In the genomic region with DNA sequence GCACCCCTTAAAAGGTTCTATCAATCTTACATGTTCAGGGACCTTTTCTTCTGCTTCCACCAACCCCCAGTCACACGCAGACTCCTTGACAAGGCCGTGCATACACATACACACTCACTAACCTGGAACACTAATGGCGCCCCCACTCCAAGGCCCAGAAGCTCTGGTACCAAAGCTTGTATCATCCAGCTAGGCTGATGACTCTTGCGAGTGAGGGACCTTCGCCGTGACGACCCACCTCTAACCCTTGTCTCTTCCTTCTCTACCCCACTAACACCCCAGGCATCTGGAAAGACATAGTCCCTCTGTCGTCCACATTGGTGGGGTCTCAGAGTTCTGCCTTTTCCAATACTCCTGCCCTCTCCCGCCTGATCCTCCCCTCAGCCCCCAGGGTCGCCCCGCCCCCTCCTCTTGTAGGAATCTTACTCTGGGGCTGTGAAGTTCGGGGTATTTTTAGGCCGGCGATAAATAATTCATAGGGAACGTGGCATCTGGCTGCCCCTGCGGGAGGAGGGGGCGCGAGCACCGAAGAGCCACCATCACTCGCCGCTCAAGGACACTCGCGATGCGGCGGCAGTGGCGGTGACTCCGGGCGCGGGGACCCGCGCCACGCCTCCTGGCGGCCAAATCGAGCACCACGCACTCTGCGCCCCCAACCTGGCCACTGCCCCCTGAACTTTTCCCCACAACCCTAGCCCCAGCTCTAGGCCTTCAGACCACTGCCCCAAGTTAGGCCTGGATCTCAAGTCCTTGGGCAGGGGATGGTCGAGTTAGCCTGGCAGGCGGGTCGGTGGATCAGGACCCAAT, we compare ENCODE assay signal across 8 mouse cellular contexts. TPM values are rescaled to one million over a fixed set of nuclear protein-coding genes. Genes with fewer than 3 reads are reported as not detected.
DNase-seq lines count a peak whose midpoint lies in the region; ATAC-seq and TF ChIP-seq lines count a peak whose summit lies in the region.

No protein-coding gene starts in this region.

- H3K9ac ChIP-seq in heart, embryonic 13.5 days = 0 out of 2 replicates have a peak overlapping the region, but pooled peaks have one; percentile 12
- H3K9ac ChIP-seq in limb, embryonic 12.5 days (replicated peaks) = no peak overlapping the region

- no peak for ATAC-seq in heart, embryonic 13.5 days (ENCODE audit: extremely low read depth, insufficient number of reproducible peaks, low FRiP score, low TSS enrichment)
- ATAC-seq in limb, embryonic 12.5 days (ENCODE audit: insufficient number of reproducible peaks, insufficient read depth, low FRiP score, low TSS enrichment, low read depth) = no peak

- TF ChIP-seq POLR2A in olfactory bulb, adult 2 months (IDR thresholded peaks at IDR 0.05; ENCODE audit: insufficient read depth, low read depth, low read length) = no peak

- H3K4me2 ChIP-seq in heart, embryonic 13.5 days = peak overlapping the region; percentile 78
- H3K4me2 ChIP-seq in limb, embryonic 12.5 days = peak overlapping the region; percentile 55

- H3K4me1 ChIP-seq in heart, embryonic 13.5 days = peaks cover 28% of the 10 kb centered on the region
- peaks cover 38% of the 10 kb centered on the region for H3K4me1 ChIP-seq in forebrain, embryonic 10.5 days
- peaks cover 12% of the 10 kb centered on the region for H3K4me1 ChIP-seq in limb, embryonic 12.5 days (replicated peaks)
- H3K4me1 ChIP-seq in olfactory bulb, adult 2 months (ENCODE audit: control insufficient read depth, insufficient read depth, low read length) = peaks cover 19% of the 10 kb centered on the region

- peaks cover 100% of the 10 kb centered on the region for H3K27me3 ChIP-seq in heart, embryonic 13.5 days (replicated peaks)
- H3K27me3 ChIP-seq in forebrain, embryonic 10.5 days (ENCODE audit: poor library complexity, severe bottlenecking) = peaks cover 100% of the 10 kb centered on the region
- peaks cover 100% of the 10 kb centered on the region for H3K27me3 ChIP-seq in limb, embryonic 12.5 days

- peaks cover 21% of the 10 kb centered on the region for H3K36me3 ChIP-seq in heart, embryonic 13.5 days
- H3K36me3 ChIP-seq in forebrain, embryonic 10.5 days (replicated peaks) = peaks cover 19% of the 10 kb centered on the region
- H3K36me3 ChIP-seq in limb, embryonic 12.5 days = peaks cover 14% of the 10 kb centered on the region

- 7% methylated on average over 38 of the region's 39 CpGs for WGBS in heart, embryonic 13.5 days
- WGBS in forebrain, embryonic 10.5 days = 6% methylated on average over 39 of the region's 39 CpGs
- WGBS in limb, embryonic 12.5 days = 6% methylated on average over 39 of the region's 39 CpGs
- 18% methylated on average over 39 of the region's 39 CpGs for WGBS in olfactory bulb, adult 2 months

- no peak; the same call in 1 of the 2 replicates for TF ChIP-seq CTCF in olfactory bulb, adult 2 months (IDR thresholded peaks at IDR 0.05; ENCODE audit: insufficient read depth, low read depth, low read length)

- H3K9me3 ChIP-seq in heart, embryonic 13.5 days = no peaks in the 10 kb centered on the region
- H3K9me3 ChIP-seq in forebrain, embryonic 10.5 days = no peaks in the 10 kb centered on the region
- H3K9me3 ChIP-seq in limb, embryonic 12.5 days = no peaks in the 10 kb centered on the region

- H3K27ac ChIP-seq in heart, embryonic 13.5 days (replicated peaks) = no peak overlapping the region
- no peak overlapping the region for H3K27ac ChIP-seq in forebrain, embryonic 10.5 days
- H3K27ac ChIP-seq in limb, embryonic 12.5 days = no peak overlapping the region
- H3K27ac ChIP-seq in olfactory bulb, adult 2 months (ENCODE audit: insufficient read depth, low read depth, low read length) = no peak overlapping the region

- peak overlapping the region; percentile 52 for H3K4me3 ChIP-seq in heart, embryonic 13.5 days
- H3K4me3 ChIP-seq in forebrain, embryonic 10.5 days = peak overlapping the region; percentile 51
- H3K4me3 ChIP-seq in limb, embryonic 12.5 days (replicated peaks) = peak overlapping the region; percentile 34
- H3K4me3 ChIP-seq in olfactory bulb, adult 2 months (ENCODE audit: insufficient read depth, low read depth, low read length) = peak overlapping the region; percentile 44

- DNase-seq in heart, adult 18-20 months = no peak
- DNase-seq in ES-CJ7 (ENCODE audit: low read depth, low spot score) = peak; percentile 58
- peak; percentile 66 for DNase-seq in forebrain, embryonic 10.5 days (ENCODE audit: extremely low spot score, low spot score)
- no peak for DNase-seq in right cerebral cortex, postnatal 10 days (ENCODE audit: low spot score in 2 of 2)
- DNase-seq in frontal cortex, adult 2 months (ENCODE audit: extremely low spot score in 1 of 2, low spot score in 1 of 2) = no peak

RNA-seq across cellular contexts. Expression of gene Grin2c, which starts 2.0 kb away (rescaled TPM):
- polyA plus RNA-seq in heart, embryonic 13.5 days (2015; fragmentation: Nextera tagmentation; extraction: Ambion mirVana) = 0.04 TPM in 1 of 2 replicates, not detected in the other
- under 1 TPM; 0.27 to 0.41 TPM for total RNA-seq in heart, adult 18-20 months (2021)
- not detected in 2 replicates for polyA plus RNA-seq in forebrain, embryonic 10.5 days (2016; fragmentation: Nextera tagmentation; extraction: Ambion mirVana)
- polyA plus RNA-seq in limb, embryonic 12.5 days (2016; fragmentation: Nextera tagmentation; extraction: Ambion mirVana) = 0.09 and 0.21 TPM in 2 replicates
- polyA plus RNA-seq in olfactory bulb, adult 2 months (2012; ENCODE audit: insufficient read depth, insufficient read length, low replicate concordance, missing spikeins) = not detected in 2 replicates
- 55.1 and 55.6 TPM in 2 replicates for polyA plus RNA-seq in frontal cortex, adult 2 months (2012; rRNA removed)

RNA-seq across cellular contexts. Expression of gene Fdxr, which starts 11.8 kb away (rescaled TPM):
- 9.5 and 11.7 TPM in 2 replicates for polyA plus RNA-seq in heart, embryonic 13.5 days (2015; fragmentation: Nextera tagmentation; extraction: Ambion mirVana)
- 10 to 100 TPM in 1 of 2 experiments, 1 to 10 TPM in 1; 9.8 to 10.1 TPM for total RNA-seq in heart, adult 18-20 months (2021)
- polyA plus RNA-seq in forebrain, embryonic 10.5 days (2016; fragmentation: Nextera tagmentation; extraction: Ambion mirVana) = 16.3 and 17.5 TPM in 2 replicates
- 13.2 and 16.1 TPM in 2 replicates for polyA plus RNA-seq in limb, embryonic 12.5 days (2016; fragmentation: Nextera tagmentation; extraction: Ambion mirVana)
- polyA plus RNA-seq in olfactory bulb, adult 2 months (2012; ENCODE audit: insufficient read depth, insufficient read length, low replicate concordance, missing spikeins) = not detected in 2 replicates
- 33.1 and 34.4 TPM in 2 replicates for polyA plus RNA-seq in frontal cortex, adult 2 months (2012; rRNA removed)

RNA-seq across cellular contexts. Expression of gene Fads6, which starts 32.4 kb away (rescaled TPM):
- 0.71 and 0.74 TPM in 2 replicates for polyA plus RNA-seq in heart, embryonic 13.5 days (2015; fragmentation: Nextera tagmentation; extraction: Ambion mirVana)
- total RNA-seq in heart, adult 18-20 months (2021) = 1 to 10 TPM; 2.2 to 2.4 TPM
- polyA plus RNA-seq in forebrain, embryonic 10.5 days (2016; fragmentation: Nextera tagmentation; extraction: Ambion mirVana) = 0.45 and 0.49 TPM in 2 replicates
- polyA plus RNA-seq in limb, embryonic 12.5 days (2016; fragmentation: Nextera tagmentation; extraction: Ambion mirVana) = 0.10 and 0.15 TPM in 2 replicates
- polyA plus RNA-seq in olfactory bulb, adult 2 months (2012; ENCODE audit: insufficient read depth, insufficient read length, low replicate concordance, missing spikeins) = not detected in 2 replicates
- 13.2 and 13.9 TPM in 2 replicates for polyA plus RNA-seq in frontal cortex, adult 2 months (2012; rRNA removed)

RNA-seq across cellular contexts. Expression of gene Otop2, which starts 41.9 kb away (rescaled TPM):
- polyA plus RNA-seq in heart, embryonic 13.5 days (2015; fragmentation: Nextera tagmentation; extraction: Ambion mirVana) = not detected in 2 replicates
- total RNA-seq in heart, adult 18-20 months (2021) = not detected
- polyA plus RNA-seq in forebrain, embryonic 10.5 days (2016; fragmentation: Nextera tagmentation; extraction: Ambion mirVana) = 0.12 TPM in 1 of 2 replicates, not detected in the other
- 0.56 TPM in 1 of 2 replicates, not detected in the other for polyA plus RNA-seq in limb, embryonic 12.5 days (2016; fragmentation: Nextera tagmentation; extraction: Ambion mirVana)
- not detected in 2 replicates for polyA plus RNA-seq in olfactory bulb, adult 2 months (2012; ENCODE audit: insufficient read depth, insufficient read length, low replicate concordance, missing spikeins)
- polyA plus RNA-seq in frontal cortex, adult 2 months (2012; rRNA removed) = 14.6 and 19.2 TPM in 2 replicates

RNA-seq across cellular contexts. Expression of gene Ush1g, which starts 56.8 kb away (rescaled TPM):
- polyA plus RNA-seq in heart, embryonic 13.5 days (2015; fragmentation: Nextera tagmentation; extraction: Ambion mirVana) = 0.09 and 0.13 TPM in 2 replicates
- under 1 TPM in 1 of 2 experiments, not detected in 1; 0.10 TPM for total RNA-seq in heart, adult 18-20 months (2021)
- polyA plus RNA-seq in forebrain, embryonic 10.5 days (2016; fragmentation: Nextera tagmentation; extraction: Ambion mirVana) = 0.05 TPM in 1 of 2 replicates, not detected in the other
- polyA plus RNA-seq in limb, embryonic 12.5 days (2016; fragmentation: Nextera tagmentation; extraction: Ambion mirVana) = not detected in 2 replicates
- not detected in 2 replicates for polyA plus RNA-seq in olfactory bulb, adult 2 months (2012; ENCODE audit: insufficient read depth, insufficient read length, low replicate concordance, missing spikeins)
- polyA plus RNA-seq in frontal cortex, adult 2 months (2012; rRNA removed) = 7.8 and 8.6 TPM in 2 replicates

Comparison
In these comparisons a context has a peak if more than half of its experiments do, and no peak if none do; other contexts are left out.
1. DNase-seq: peak in ES-CJ7 (single experiment) and forebrain, embryonic 10.5 days (single experiment); none in heart, adult 18-20 months (0 of 2), right cerebral cortex, postnatal 10 days (0 of 2) and frontal cortex, adult 2 months (0 of 2).
2. RNA of gene Fdxr, which starts 11.8 kb away (polyA plus RNA-seq): 33.1 to 34.4 TPM in frontal cortex, adult 2 months, 16.3 to 17.5 TPM in forebrain, embryonic 10.5 days, 13.2 to 16.1 TPM in limb, embryonic 12.5 days and 9.5 to 11.7 TPM in heart, embryonic 13.5 days; not detected in olfactory bulb, adult 2 months; every median in the first group is over 10 times any median in the second.
3. Peak in every context shown above with its lines, with median percentiles within 50 percentile points of each other: H3K4me3 ChIP-seq.